Mouse (Mus musculus): Measurements from ENCODE around the gene Grm1.

GRCm38 (mm10) chr10:11032221-11032620 lies 49.9 kb downstream of the Grm1 start:
- TF ChIP-seq CTCF (IDR thresholded peaks at IDR 0.05; ENCODE audit: control insufficient read depth, insufficient read depth, insufficient read length) (no peak), CEBPB (IDR thresholded peaks at IDR 0.05; ENCODE audit: low read depth) (no peak), MAX (IDR thresholded peaks at IDR 0.05) (no peak), MYOG (IDR thresholded peaks at IDR 0.05; ENCODE audit: control insufficient read depth, extremely low read depth, insufficient read length) (no peak), USF1 (IDR thresholded peaks at IDR 0.05; ENCODE audit: low read depth) (no peak), MYOD1 (IDR thresholded peaks at IDR 0.05; ENCODE audit: control insufficient read depth, insufficient read length, low read depth) (no peak)
